Mouse (Mus musculus) liver, embryonic 16.5 days (tissue): Measurements from ENCODE around the gene Trak1. TPM values are rescaled to one million over a fixed set of nuclear protein-coding genes. Genes with fewer than 3 reads are reported as not detected.
A peak's percentile ranks its signal among the peaks of the same experiment; 100 is the strongest.

ENCODE experiments used
- ATAC-seq: fragments of 200-750 bp; cut with Nextera tagmentation; 2 replicates; pipeline ENCODE4 v1.8.0; 2017; ENCODE audit warnings: low read depth, mild to moderate bottlenecking, moderate number of reproducible peaks, moderate library complexity
- H3K27ac ChIP-seq: fragments of 300-500 bp; sonication (generic); 2 replicates; pipeline ENCODE4 v1.5.1; 2014; ENCODE audit warnings: mild to moderate bottlenecking, low read length
- H3K27me3 ChIP-seq: fragments of 300-500 bp; sonication (generic); 2 replicates; pipeline ENCODE4 v1.6.1; 2014; ENCODE audit warnings: low read depth, low read length, mixed read lengths; ENCODE audit not compliant: control insufficient read depth, insufficient read depth
- H3K36me3 ChIP-seq: fragments of 300-500 bp; sonication (generic); 2 replicates; pipeline ENCODE4 v1.6.1; 2014; ENCODE audit warnings: mild to moderate bottlenecking; ENCODE audit not compliant: control insufficient read depth, insufficient read depth
- H3K4me1 ChIP-seq: fragments of 300-500 bp; sonication (generic); 2 replicates; pipeline ENCODE4 v1.6.1; 2014; ENCODE audit warnings: low read depth, low read length, mixed read lengths; ENCODE audit not compliant: control insufficient read depth
- H3K4me2 ChIP-seq: fragments of 300-500 bp; sonication (generic); 2 replicates; pipeline ENCODE4 v1.6.1; 2014; ENCODE audit warnings: low read depth, low read length, mixed read lengths
- H3K4me3 ChIP-seq: fragments of 300-500 bp; sonication (generic); 2 replicates; pipeline ENCODE4 v1.5.1; 2014; ENCODE audit warnings: low read depth, mild to moderate bottlenecking, low read length
- H3K9ac ChIP-seq: fragments of 300-500 bp; sonication (generic); 2 replicates; pipeline ENCODE4 v1.6.1; 2014; ENCODE audit warnings: low read depth, low read length
- H3K9me3 ChIP-seq: fragments of 300-500 bp; sonication (generic); replicated peaks from 2 replicates; pipeline ENCODE4 v1.6.1; 2016; ENCODE audit warnings: low read length; ENCODE audit not compliant: control insufficient read depth
- WGBS: fragments of 180-500 bp; shearing (Covaris S2); extraction: QIAGEN DNeasy Blood & Tissue Kit; methylation state at CpG from one replicate; pipeline ENCODE4 v1.1.7; 2014; ENCODE audit not compliant: insufficient replicate concordance; 5-methylcytosine and 5-hydroxymethylcytosine counted together
- polyA plus RNA-seq: library from polyadenylated mRNA; unstranded; fragments of >200 nt; fragmentation: Nextera tagmentation; extraction: Ambion mirVana; gene quantifications from 2 replicates; pipeline ENCODE4 v1.2.1, GENCODE M21; 2015

Gene Trak1
- polyA plus RNA-seq, 1 experiment from 2014 or later = 5.2 TPM

DNA sequence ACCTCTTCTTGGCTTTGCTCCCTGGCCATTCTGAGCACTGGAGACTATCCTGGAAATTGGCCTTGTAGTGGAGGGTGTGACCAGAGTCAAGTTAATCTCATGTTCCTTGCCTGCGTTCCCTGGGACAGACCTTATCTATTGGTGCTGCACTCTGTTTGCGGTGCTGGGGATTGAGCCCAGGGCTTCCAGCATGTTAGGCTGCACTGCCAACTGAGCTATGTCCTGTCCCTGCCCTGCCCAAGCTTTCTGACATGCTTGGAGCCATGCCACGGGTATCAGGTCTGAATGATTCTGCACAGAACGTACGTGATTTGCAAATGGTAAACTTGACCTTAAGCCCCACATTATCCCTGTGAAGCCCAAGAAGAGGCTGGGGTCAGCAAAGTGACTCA lies 77.6 kb downstream of the Trak1 start:
- Histone ChIP-seq H3K36me3 (no peaks in the 10 kb centered on the region), H3K4me2 (no peak overlapping the region), H3K4me1 (peaks cover 17% of the 10 kb centered on the region), H3K9me3 (no peaks in the 10 kb centered on the region), H3K4me3 (no peak overlapping the region), H3K27me3 (no peaks in the 10 kb centered on the region), H3K9ac (no peak overlapping the region), H3K27ac (no peak overlapping the region)
- ATAC-seq = no peak
- WGBS = 70% methylated on average over 5 of the region's 5 CpGs

DNA sequence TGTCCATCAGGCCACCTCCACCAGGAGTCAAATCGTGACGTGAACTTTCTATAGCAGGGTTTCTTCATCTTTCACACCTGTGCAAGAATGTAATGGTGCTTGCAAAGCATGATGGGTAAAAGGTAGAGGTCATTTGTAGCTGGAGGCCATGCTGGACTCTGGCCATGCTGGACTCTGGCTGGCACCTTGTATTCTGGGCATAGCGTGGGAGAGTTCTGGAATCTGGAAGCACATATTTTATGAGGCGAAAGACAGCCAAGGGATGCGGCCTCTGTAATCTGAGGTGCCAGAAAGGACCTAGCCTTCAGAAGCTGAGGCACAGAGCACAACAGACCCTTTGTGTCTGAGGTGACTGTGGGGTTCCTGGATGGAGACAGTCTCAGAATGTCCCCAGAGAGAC lies 78.8 kb downstream of the Trak1 start:
- Histone ChIP-seq H3K27me3 (no peaks in the 10 kb centered on the region), H3K4me1 (peaks cover 11% of the 10 kb centered on the region), H3K4me2 (no peak overlapping the region), H3K36me3 (no peaks in the 10 kb centered on the region), H3K4me3 (no peak overlapping the region), H3K9me3 (no peaks in the 10 kb centered on the region), H3K27ac (no peak overlapping the region), H3K9ac (no peak overlapping the region)
- ATAC-seq = no peak
- WGBS = 77% methylated on average over 5 of the region's 5 CpGs

DNA sequence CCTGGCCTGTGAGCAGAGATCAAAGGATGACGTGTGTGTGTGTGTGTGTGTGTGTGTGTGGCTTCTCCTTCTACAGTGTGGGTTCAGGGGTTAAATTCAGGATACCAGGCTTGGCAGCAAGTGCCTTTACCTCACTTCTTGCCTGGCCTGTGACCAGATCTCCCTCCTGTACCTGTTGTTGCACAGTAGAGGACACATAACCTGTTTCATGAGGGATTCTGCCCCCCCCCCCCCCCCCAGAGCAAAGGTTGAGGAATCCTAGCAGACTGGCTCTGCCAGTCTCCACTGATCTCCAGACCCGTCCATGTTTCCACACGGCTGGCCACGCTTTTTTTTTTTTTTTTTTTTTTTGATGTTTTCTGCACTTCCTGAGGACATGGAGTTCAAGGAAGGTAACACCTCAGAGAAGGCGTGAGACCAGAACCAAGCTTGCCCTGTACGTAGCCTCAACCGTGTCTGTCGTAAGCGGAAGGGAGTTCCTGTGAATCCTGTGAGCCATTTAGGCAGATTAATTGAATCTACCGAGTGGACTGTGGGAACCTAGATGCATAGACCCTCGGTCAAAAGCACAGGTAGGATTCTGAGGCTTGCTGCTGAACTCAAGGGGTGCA lies 83.1 kb downstream of the Trak1 start:
- H3K4me3 ChIP-seq = no peak overlapping the region
- no peak for ATAC-seq
- H3K27me3 ChIP-seq = no peaks in the 10 kb centered on the region
- 70% methylated on average over 11 of the region's 11 CpGs for WGBS
- no peak overlapping the region for H3K27ac ChIP-seq
- no peaks in the 10 kb centered on the region for H3K9me3 ChIP-seq
- H3K4me1 ChIP-seq = peaks cover 20% of the 10 kb centered on the region
- H3K9ac ChIP-seq = no peak overlapping the region
- H3K36me3 ChIP-seq = no peaks in the 10 kb centered on the region
- H3K4me2 ChIP-seq = no peak overlapping the region

DNA sequence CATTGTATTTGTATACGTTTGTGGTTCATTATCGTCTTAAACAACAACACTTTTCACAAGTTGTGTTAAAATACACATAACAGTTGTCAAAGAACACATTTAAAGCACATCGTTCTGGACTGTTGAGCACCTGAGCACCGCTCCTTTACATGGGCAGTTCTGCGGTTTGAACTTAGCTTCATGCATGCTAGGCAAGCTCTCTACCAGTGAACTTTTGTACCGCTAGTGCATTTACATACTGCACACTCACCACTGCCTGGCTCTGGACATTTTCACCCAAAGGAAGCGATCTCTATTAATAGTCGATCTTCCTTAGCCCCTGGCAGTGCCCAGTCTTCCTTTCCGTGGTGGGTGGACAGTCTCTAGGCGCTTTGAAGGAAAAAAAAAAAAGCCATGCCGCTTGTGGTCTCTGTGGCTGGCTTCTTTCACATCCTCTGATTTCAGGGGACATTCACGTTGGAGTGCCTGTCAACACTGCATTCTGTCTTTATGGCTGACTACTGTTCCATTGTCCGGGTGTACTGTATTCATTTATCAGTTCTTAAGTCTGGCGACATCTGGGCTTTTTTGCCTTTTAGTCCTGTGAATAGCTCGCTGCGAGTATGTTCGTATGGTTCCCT lies 84.5 kb downstream of the Trak1 start:
- H3K4me3 ChIP-seq = no peak overlapping the region
- H3K27me3 ChIP-seq = no peaks in the 10 kb centered on the region
- H3K36me3 ChIP-seq = no peaks in the 10 kb centered on the region
- no peak overlapping the region for H3K27ac ChIP-seq
- no peak; the same call in 1 of the 2 replicates for ATAC-seq
- H3K4me2 ChIP-seq = no peak overlapping the region
- WGBS = 53% methylated on average over 17 of the region's 17 CpGs
- H3K9ac ChIP-seq = no peak overlapping the region
- H3K4me1 ChIP-seq = peaks cover 20% of the 10 kb centered on the region
- H3K9me3 ChIP-seq = no peaks in the 10 kb centered on the region

DNA sequence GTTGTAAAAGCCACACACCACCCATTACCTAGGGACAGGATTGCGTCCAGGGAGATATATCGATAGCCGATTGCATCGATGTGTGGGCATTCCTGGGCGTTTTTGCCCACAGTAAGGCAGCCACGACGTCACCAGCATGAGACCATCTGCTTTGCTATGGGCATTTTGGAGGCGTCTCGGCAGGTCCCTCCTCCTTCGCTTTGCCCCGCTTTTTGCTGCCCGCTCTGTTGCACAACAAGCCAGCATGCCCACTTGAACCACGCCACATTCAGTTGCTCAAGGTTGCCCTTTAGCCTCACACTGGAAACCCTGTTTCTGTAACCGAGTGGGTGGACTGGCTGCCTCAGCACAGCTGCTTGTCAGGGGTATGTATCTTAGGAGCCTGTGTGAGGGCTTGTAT lies 85.3 kb downstream of the Trak1 start:
- Histone ChIP-seq H3K4me1 (peaks cover 20% of the 10 kb centered on the region), H3K27me3 (no peaks in the 10 kb centered on the region), H3K27ac (no peak overlapping the region), H3K4me2 (no peak overlapping the region), H3K9me3 (no peaks in the 10 kb centered on the region), H3K36me3 (no peaks in the 10 kb centered on the region), H3K4me3 (no peak overlapping the region), H3K9ac (no peak overlapping the region)
- peak; percentile 53 for ATAC-seq
- WGBS = 81% methylated on average over 14 of the region's 14 CpGs

DNA sequence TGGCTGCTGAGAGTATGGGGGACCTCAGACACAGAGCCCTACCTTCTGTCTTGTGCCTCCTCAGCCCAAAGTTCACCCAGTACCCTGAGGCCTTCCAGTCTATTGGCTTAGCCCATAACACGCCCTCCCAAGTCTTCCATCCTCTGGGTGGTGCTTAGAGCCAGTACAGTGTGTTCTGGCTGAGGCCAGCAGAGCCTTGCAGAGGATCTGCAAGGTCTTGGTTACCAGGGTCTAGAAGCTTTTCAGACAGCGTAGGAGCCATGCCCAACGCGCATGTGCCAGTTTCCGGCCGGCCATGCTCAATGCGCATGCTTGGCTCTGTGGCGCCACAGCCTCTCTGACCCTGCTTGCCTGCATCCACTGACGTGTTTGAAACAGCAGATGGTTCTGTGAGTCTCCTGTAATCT lies 85.9 kb downstream of the Trak1 start:
- peak; percentile 43; the same call in 1 of the 2 replicates for ATAC-seq
- Histone ChIP-seq H3K36me3 (no peaks in the 10 kb centered on the region), H3K4me3 (no peak overlapping the region), H3K4me2 (no peak overlapping the region), H3K4me1 (peaks cover 20% of the 10 kb centered on the region), H3K27me3 (no peaks in the 10 kb centered on the region), H3K9me3 (no peaks in the 10 kb centered on the region), H3K9ac (no peak overlapping the region), H3K27ac (no peak overlapping the region)
- WGBS = 74% methylated on average over 9 of the region's 9 CpGs

DNA sequence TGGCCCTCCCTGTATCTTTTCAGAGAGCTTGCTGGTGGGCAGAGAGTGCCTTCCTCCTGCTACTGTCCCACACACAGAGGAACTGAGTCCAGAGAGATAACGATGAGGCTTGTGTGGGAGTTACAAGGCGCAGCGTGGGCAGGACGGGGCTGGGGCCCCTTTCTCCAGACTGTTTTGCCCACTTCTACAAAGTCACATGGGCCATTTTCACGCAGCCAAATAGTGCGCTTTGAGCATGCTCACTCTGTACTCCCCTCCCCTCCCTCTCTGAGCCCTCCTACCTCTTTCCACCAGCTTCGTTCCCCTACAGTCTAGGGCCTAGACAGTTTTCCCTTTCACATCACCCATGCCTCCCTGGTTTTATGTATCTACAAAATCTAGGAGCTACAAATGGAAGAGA lies 87.3 kb downstream of the Trak1 start:
- no peak overlapping the region for H3K4me3 ChIP-seq
- 17% methylated on average over 7 of the region's 7 CpGs for WGBS
- peak overlapping the region; percentile 30 for H3K4me2 ChIP-seq
- H3K27ac ChIP-seq = no peak overlapping the region
- H3K36me3 ChIP-seq = no peaks in the 10 kb centered on the region
- H3K27me3 ChIP-seq = no peaks in the 10 kb centered on the region
- no peak for ATAC-seq
- H3K9ac ChIP-seq = no peak overlapping the region
- H3K4me1 ChIP-seq = peaks cover 20% of the 10 kb centered on the region
- no peaks in the 10 kb centered on the region for H3K9me3 ChIP-seq

DNA sequence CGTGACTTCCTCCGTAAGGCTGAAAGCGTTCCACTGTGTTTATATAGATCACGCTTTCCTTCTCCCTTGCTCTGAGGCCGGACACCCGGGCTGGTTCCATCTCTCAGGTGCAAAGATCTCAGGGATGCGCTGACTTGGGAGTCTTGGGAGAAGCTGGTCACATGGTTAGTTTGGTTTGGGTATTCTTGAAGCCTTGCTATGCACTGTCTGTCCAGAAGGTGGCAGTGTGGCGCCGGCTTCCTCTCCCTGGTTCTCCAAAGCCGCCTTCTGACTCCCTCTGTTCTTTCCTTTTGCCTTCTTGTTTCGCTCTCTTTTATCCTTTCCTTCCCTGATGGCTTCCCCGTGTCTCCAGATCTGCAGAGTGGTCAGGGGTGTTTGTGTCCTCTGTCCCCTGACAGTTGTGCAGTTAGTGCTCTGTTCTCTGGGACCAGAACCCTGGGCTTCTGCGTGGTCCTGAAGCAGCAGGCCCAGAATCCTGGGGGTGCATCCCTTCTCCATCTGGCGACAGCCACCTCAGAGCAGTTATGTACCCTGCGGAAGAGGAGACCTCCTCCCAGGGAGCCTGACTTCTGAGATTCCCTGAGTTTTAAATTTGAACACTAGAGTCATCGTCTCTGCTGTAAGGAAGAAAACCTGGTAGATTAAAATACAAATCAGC lies 87.9 kb downstream of the Trak1 start:
- Histone ChIP-seq H3K9me3 (no peaks in the 10 kb centered on the region), H3K36me3 (no peaks in the 10 kb centered on the region), H3K4me2 (peak overlapping the region; percentile 30), H3K4me3 (no peak overlapping the region), H3K4me1 (peaks cover 20% of the 10 kb centered on the region), H3K27me3 (no peaks in the 10 kb centered on the region), H3K27ac (no peak overlapping the region), H3K9ac (peak overlapping the region; percentile 11; the same call in 1 of the 2 replicates)
- no peak for ATAC-seq
- WGBS = 34% methylated on average over 16 of the region's 16 CpGs

DNA sequence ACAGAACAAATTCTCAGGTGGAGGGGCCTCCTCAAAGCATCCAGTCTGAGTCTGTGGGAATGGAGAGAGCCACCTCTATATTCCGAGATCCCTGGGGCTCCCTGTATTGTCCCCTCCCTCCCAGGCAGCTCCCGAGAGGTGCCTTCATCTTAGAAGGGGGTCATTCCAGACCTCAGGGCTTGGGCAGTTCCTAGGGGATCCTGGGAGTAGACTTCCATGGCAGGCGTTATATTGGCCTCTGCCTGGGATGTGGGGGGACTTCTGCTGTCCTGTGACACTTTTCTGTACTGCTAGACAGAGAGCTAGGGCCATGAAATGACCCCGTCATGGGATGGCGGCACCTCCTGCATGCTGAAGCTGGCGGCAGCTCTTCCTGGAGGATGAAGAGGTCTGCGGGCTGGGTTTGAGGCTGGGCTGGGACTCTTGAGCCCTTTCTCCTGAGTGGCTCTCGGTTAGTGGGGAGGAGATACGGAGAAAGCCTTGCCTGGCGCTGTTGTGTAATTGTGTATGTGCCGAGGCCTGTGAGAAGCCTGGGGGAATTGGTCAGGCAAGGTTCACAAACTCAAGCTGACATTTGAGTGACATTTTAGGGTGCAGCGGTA lies 88.5 kb downstream of the Trak1 start:
- Histone ChIP-seq H3K36me3 (no peaks in the 10 kb centered on the region), H3K9ac (no peak overlapping the region), H3K27me3 (no peaks in the 10 kb centered on the region), H3K4me1 (peaks cover 20% of the 10 kb centered on the region), H3K27ac (no peak overlapping the region), H3K4me3 (no peak overlapping the region), H3K4me2 (no peak overlapping the region), H3K9me3 (no peaks in the 10 kb centered on the region)
- no peak for ATAC-seq
- WGBS = 75% methylated on average over 12 of the region's 12 CpGs
